Mouse (Mus musculus): ENCODE data around the gene 4921504E06Rik. TPM values are rescaled to one million over a fixed set of nuclear protein-coding genes. Genes with fewer than 3 reads are reported as not detected.

4921504E06Rik gene
- polyA plus RNA-seq, 2 experiments: not detected

DNA sequence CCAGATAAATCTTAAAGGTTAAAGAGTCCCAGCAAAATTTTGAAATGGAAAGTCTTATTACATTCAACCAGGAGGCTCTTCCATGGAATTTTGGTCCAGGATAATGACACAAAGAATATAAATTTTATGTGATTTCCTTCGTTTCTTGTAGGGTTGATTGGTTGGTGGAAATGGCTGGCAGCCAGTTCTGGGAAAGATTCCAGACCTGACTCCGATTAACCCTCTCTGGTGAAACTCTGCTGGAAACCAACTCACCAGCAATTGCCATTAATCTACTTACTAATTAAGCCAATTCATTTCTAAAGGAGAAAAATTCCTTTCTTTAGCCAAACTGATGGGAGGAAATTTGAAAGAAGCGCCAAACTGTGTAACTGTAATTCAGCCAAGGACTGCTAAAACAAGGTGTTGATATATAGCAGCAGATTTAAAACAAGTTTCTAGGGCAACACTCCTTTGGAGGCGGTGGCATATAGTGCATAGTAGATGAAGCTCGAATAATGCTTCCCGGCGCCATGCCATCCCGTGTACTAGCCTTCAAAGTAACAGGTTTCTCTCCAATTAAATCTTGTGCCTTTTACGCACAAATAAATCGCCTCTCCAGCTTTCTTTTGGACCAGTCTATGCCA, 97.7 kb downstream of the 4921504E06Rik start:
- 5% methylated on average over 10 of the region's 10 CpGs for WGBS
- H3K27me3 ChIP-seq (ENCODE audit: control insufficient read depth, insufficient read depth, low read length): peaks cover 50% of the 10 kb centered on the region
- TF ChIP-seq POLR2A (IDR thresholded peaks at IDR 0.05; ENCODE audit: borderline replicate concordance, extremely low read depth, insufficient read depth, insufficient read length): no peak

DNA sequence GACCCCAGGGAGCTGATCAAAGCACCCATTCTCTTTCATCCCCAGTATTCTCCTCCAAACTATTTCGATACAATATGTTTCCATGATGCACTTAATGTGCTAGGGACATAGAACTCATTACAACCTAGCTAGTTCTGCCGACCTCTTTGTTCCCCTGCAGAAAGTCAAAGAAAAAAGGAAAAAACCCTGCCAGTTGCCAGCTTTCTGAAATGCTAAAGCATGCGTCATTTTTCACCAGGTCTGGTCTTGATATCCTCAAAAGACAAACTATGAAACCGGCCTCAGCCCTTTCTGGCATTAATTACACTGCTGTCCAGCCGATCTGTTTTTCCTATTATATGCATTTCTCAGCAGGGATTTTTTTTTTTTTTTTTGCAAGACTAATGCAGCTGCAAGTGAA, 98.5 kb downstream of the 4921504E06Rik start:
- peaks cover 58% of the 10 kb centered on the region for H3K27me3 ChIP-seq (ENCODE audit: control insufficient read depth, insufficient read depth, low read length)

More for the DNA sequence above, 97.7 kb downstream of the 4921504E06Rik start:
- ATAC-seq (ENCODE audit: low FRiP score, low read depth) (0 out of 2 replicates have a peak, but pooled peaks have one; percentile 26), DNase-seq (ENCODE audit: low spot score) (peak; percentile 78)
- Histone ChIP-seq H3K9me3 (ENCODE audit: control insufficient read depth, low read length) (no peaks in the 10 kb centered on the region), H3K27ac (replicated peaks; ENCODE audit: low read depth, low read length) (no peak overlapping the region; the same call in 1 of the 2 replicates), H3K4me3 (replicated peaks; ENCODE audit: low read length) (no peak overlapping the region), H3K9ac (ENCODE audit: low read depth, low read length, severe bottlenecking) (no peak overlapping the region), H3K36me3 (ENCODE audit: control insufficient read depth, insufficient read depth, low read length) (no peaks in the 10 kb centered on the region), H3K4me2 (replicated peaks; ENCODE audit: low read depth, low read length, severe bottlenecking) (0 out of 2 replicates have a peak overlapping the region, but pooled peaks have one; percentile 10), H3K4me1 (ENCODE audit: control insufficient read depth, insufficient read depth, low read length) (peaks cover 13% of the 10 kb centered on the region)

DNA sequence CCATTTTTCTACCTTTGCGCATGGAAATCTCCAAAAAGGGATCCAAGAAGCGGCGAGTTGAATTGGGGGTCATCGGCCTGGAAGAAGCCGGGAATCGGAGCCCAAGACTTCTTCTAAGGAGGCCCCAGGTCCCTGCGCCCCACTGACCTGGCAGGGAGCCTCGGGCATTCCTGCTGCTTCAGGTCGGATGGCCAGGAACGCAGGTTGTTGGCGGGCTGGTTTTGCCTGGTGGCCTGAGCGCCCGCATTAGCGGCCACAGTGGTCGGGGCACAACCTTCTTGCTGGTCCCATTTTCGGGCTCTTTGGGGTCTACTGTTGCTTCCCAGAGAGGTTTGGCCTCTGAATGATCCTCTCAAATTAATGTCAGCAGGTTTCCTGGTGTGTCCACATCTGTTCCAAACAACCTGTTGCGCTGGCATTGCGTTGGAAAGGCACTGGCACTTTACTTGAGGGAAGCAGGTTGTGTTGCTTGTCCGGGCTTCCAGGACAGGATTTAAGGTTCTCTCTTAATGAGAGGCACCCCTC, 101.1 kb downstream of the 4921504E06Rik start:
- no peaks in the 10 kb centered on the region for H3K36me3 ChIP-seq (ENCODE audit: control insufficient read depth, insufficient read depth, low read length)
- H3K9me3 ChIP-seq (ENCODE audit: control insufficient read depth, low read length): no peaks in the 10 kb centered on the region
- WGBS: under 1% methylated on average over 19 of the region's 19 CpGs
- TF ChIP-seq POLR2A (IDR thresholded peaks at IDR 0.05; ENCODE audit: borderline replicate concordance, extremely low read depth, insufficient read depth, insufficient read length): no peak
- peaks cover 84% of the 10 kb centered on the region for H3K27me3 ChIP-seq (ENCODE audit: control insufficient read depth, insufficient read depth, low read length)
- peak overlapping the region; percentile 23; the same call in 1 of the 2 replicates for H3K4me2 ChIP-seq (replicated peaks; ENCODE audit: low read depth, low read length, severe bottlenecking)
- peaks cover 13% of the 10 kb centered on the region for H3K4me1 ChIP-seq (ENCODE audit: control insufficient read depth, insufficient read depth, low read length)
- H3K4me3 ChIP-seq (replicated peaks; ENCODE audit: low read length): peak overlapping the region; percentile 7
- no peak overlapping the region for H3K27ac ChIP-seq (replicated peaks; ENCODE audit: low read depth, low read length)
- DNase-seq (ENCODE audit: low spot score) (no peak), ATAC-seq (ENCODE audit: low FRiP score, low read depth) (no peak)
- no peak overlapping the region for H3K9ac ChIP-seq (ENCODE audit: low read depth, low read length, severe bottlenecking)

More for the DNA sequence above, 98.5 kb downstream of the 4921504E06Rik start:
- TF ChIP-seq POLR2A (IDR thresholded peaks at IDR 0.05; ENCODE audit: borderline replicate concordance, extremely low read depth, insufficient read depth, insufficient read length): no peak
- Histone ChIP-seq H3K36me3 (ENCODE audit: control insufficient read depth, insufficient read depth, low read length) (no peaks in the 10 kb centered on the region), H3K27ac (replicated peaks; ENCODE audit: low read depth, low read length) (no peak overlapping the region), H3K4me1 (ENCODE audit: control insufficient read depth, insufficient read depth, low read length) (peaks cover 13% of the 10 kb centered on the region), H3K4me2 (replicated peaks; ENCODE audit: low read depth, low read length, severe bottlenecking) (no peak overlapping the region), H3K9me3 (ENCODE audit: control insufficient read depth, low read length) (no peaks in the 10 kb centered on the region), H3K4me3 (replicated peaks; ENCODE audit: low read length) (no peak overlapping the region), H3K9ac (ENCODE audit: low read depth, low read length, severe bottlenecking) (no peak overlapping the region)
- peak; percentile 52 for DNase-seq (ENCODE audit: low spot score)
- 1% methylated on average over 5 of the region's 5 CpGs for WGBS
- ATAC-seq (ENCODE audit: low FRiP score, low read depth): no peak

DNA sequence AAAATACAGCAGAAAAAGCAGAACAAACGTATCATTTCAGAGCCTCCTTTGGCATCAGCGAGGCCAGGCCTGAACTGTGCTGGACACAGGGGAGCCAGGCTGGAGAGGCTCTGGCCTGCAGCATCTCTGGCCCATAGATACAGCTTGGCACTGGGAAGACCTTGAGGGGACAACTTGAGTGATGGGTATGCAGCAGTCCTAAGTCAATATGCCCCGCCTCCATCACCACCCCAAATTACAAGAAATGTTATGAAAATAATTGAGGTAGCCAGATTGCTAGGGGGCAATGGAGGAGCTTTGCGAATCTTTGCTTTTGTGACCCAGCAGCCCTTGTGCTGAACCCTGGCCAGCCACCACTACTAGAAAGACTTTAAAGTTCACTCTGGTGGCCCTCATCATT, 104.4 kb downstream of the 4921504E06Rik start:
- WGBS: 20% methylated on average over 4 of the region's 4 CpGs
- H3K27me3 ChIP-seq (ENCODE audit: control insufficient read depth, insufficient read depth, low read length): peaks cover 98% of the 10 kb centered on the region
- no peak overlapping the region for H3K27ac ChIP-seq (replicated peaks; ENCODE audit: low read depth, low read length)
- TF ChIP-seq POLR2A (IDR thresholded peaks at IDR 0.05; ENCODE audit: borderline replicate concordance, extremely low read depth, insufficient read depth, insufficient read length): no peak
- no peak overlapping the region for H3K4me2 ChIP-seq (replicated peaks; ENCODE audit: low read depth, low read length, severe bottlenecking)
- H3K4me3 ChIP-seq (replicated peaks; ENCODE audit: low read length): no peak overlapping the region
- DNase-seq (ENCODE audit: low spot score) (no peak), ATAC-seq (ENCODE audit: low FRiP score, low read depth) (no peak)
- no peaks in the 10 kb centered on the region for H3K9me3 ChIP-seq (ENCODE audit: control insufficient read depth, low read length)
- peaks cover 4% of the 10 kb centered on the region for H3K4me1 ChIP-seq (ENCODE audit: control insufficient read depth, insufficient read depth, low read length)
- no peaks in the 10 kb centered on the region for H3K36me3 ChIP-seq (ENCODE audit: control insufficient read depth, insufficient read depth, low read length)
- H3K9ac ChIP-seq (ENCODE audit: low read depth, low read length, severe bottlenecking): no peak overlapping the region

DNA sequence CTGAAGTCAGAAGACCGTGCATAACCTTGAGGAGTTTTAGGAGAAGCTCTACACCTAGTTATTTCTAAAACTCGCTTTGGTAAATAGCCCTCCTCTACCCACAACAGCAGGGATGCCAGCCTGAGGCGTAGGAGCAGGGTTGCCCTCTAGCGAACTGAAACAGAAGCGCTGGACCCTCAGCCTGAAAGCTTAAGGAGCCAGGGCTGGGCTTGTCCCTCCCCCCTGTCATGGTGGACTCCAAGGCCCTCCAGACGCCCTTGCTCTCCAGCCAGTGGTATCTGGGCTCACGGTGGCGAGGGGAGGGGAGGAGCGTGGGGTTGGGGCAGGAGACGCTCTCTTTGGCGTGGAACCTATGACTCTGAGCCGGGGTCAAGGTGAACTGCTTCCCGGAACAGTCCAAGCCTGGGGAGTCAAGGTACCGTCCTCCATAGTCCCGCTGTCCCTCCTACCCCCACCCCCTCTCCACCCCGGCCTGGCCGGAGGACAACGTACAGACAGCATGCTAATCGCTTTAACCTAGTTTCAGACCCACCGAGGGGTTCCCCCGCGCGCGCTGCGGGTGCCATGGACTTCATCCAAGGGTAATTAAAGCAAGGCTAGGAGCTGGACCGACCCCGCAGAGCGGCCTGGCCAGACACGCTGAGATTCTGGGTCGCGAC, 105.5 kb downstream of the 4921504E06Rik start:
- H3K27ac ChIP-seq (replicated peaks; ENCODE audit: low read depth, low read length): no peak overlapping the region
- TF ChIP-seq POLR2A (IDR thresholded peaks at IDR 0.05; ENCODE audit: borderline replicate concordance, extremely low read depth, insufficient read depth, insufficient read length): no peak
- WGBS: 1% methylated on average over 30 of the region's 31 CpGs
- 0 out of 2 replicates have a peak, but pooled peaks cover 3% of the 10 kb centered on the region for H3K4me1 ChIP-seq (ENCODE audit: control insufficient read depth, insufficient read depth, low read length)
- ATAC-seq (ENCODE audit: low FRiP score, low read depth) (no peak), DNase-seq (ENCODE audit: low spot score) (no peak)
- peaks cover 96% of the 10 kb centered on the region for H3K27me3 ChIP-seq (ENCODE audit: control insufficient read depth, insufficient read depth, low read length)
- H3K9me3 ChIP-seq (ENCODE audit: control insufficient read depth, low read length): no peaks in the 10 kb centered on the region
- H3K36me3 ChIP-seq (ENCODE audit: control insufficient read depth, insufficient read depth, low read length): no peaks in the 10 kb centered on the region
- H3K4me2 ChIP-seq (replicated peaks; ENCODE audit: low read depth, low read length, severe bottlenecking): 0 out of 2 replicates have a peak overlapping the region, but pooled peaks have one; percentile 10
- H3K9ac ChIP-seq (ENCODE audit: low read depth, low read length, severe bottlenecking): no peak overlapping the region
- H3K4me3 ChIP-seq (replicated peaks; ENCODE audit: low read length): peak overlapping the region; percentile 11; the same call in 1 of the 2 replicates

Measured in limb, embryonic 14.5 days (tissue).